Mouse (Mus musculus) R1 (cell line): ENCODE data around the gene Cog1.

ENCODE experiments used
- DNase-seq: peaks from one replicate; pipeline ENCODE4 v3.0.0-alpha.2; 2018; ENCODE audit warnings: low read depth, low spot score

Gene Cog1

DNA sequence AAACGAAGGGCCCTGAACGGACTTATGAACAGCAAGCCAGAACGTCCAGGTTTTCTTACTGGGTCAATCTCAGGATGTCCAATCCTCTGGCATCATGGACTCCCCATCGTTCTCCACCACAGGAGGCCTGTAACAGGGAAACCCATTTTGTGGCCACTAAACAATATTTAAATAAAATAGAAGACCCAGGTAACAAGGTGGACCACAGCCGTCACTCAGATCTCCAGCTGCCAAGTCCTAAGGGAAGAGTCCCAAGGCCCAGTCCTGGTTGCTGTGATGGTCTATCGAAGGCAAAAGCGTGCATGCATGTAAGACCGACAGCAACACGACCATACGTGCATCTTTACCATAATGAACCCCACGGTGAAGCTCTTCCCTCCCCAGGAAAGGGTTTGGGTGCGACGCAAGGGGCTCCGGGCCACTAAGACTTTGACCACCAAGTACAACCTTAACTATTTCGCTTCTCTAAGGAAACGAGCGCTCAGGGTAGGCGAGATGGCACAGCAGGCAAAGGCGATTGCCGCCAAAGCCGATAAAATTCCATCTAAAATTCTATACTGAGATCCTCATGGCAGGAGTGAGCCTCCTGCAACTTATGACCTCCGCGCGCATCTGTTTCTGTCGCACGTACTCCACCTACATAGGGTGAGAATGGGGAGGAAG is at the start of gene Cog1:
Gene Cog1, plus strand, starts transcription at position 480 of the 663 bp plus-strand sequence.
- DNase-seq: no peak

DNA sequence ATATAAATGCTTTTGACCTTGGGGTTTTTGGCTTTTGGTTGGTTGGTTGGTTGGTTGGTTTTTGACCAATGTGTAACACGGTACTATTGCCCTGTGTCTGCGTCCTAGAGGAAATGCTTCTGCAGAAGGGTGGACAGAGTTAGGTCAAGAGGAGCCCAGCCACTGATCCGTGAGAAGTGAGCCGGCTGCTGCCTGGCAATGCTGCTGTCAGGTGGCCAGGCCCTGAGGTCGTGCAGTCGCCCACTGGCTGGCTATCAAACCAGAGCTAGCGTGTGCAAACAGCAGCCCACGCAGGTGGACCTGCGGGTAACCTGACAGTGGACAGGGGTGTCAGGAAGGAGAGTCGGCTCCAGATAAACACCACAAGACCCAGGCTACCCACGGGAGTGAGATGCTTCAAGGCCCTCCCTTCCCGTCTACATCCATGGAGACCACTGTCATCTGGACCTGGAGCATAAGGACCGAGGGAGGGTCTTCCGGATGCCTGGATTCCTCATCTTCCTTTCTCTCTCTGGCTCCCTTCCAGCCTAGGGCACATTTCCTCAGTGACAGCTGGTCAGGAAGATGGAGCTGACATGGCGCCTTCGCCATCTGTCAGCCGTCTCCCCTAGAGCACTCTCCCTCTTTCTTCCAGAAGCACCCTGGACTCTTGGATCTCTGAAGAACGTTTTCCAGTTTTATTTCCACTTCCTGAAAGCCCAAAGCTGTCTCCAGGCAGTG is 48.3 kb upstream of the Cog1 start:
- no peak for DNase-seq

GRCm38 (mm10) chr11:113601616-113602343 is 47.2 kb upstream of the Cog1 start:
- DNase-seq: no peak

DNA sequence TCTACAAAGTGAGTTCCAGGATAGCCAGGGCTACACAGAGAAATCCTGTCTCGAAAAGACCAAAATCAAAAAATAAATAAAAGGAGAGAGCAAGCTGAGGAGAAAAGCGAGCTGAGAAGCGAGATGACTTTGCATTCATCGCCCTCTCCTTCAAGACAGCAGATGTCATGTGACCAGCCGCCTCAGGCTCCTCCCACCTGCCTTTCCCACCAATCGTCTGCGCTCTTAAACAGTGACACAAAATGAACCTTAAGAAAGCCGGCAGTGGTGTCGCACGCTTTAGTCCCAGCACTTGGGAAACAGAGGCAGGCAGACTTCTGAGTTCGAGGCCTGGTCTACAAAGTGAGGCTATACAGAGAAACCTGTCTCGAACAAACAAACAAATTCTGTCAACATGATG is 41.4 kb upstream of the Cog1 start:
- peak; percentile 81 for DNase-seq

DNA sequence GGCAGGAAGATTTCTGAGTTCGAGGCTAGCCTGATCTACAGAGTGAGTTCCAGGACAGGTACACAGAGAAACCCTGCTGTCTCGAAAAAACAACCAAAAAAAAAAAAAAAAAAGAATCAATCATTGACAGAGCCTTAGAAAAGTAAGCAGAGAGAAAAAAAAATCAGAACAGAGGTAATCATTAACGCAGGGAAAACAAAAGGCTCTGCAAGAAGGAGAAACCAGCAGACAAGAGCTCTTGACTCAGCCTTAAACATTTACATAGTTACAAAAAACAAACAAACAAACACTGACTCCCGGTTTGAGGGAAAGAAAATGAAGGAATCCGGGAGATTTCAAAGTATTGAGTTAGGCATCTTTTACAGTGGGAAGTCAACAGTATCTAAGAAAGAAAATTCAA is 39.4 kb upstream of the Cog1 start:
- DNase-seq: no peak

DNA sequence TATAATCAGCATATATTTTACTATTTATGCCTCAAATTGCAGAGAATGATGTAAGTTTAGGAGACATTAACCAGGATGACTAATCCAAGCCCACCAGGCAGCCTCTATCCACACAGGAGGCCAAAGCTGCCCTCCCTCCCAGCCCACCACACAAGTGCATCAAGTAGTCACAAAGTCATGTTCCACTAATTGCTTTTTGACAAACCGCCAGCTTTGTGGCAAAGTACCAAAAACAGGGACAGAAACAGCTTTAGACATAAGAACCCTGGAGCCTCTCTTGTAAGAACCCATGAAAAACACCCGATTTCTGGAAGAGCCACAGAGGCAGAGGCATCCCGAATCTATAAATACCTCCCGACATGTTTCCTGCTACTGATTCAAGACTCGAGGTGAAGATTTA is 38.7 kb upstream of the Cog1 start:
- DNase-seq: no peak

GRCm38 (mm10) chr11:113611112-113611646 is 37.8 kb upstream of the Cog1 start:
- no peak for DNase-seq

GRCm38 (mm10) chr11:113611664-113612611 is 37.0 kb upstream of the Cog1 start:
- peak; percentile 80 for DNase-seq

DNA sequence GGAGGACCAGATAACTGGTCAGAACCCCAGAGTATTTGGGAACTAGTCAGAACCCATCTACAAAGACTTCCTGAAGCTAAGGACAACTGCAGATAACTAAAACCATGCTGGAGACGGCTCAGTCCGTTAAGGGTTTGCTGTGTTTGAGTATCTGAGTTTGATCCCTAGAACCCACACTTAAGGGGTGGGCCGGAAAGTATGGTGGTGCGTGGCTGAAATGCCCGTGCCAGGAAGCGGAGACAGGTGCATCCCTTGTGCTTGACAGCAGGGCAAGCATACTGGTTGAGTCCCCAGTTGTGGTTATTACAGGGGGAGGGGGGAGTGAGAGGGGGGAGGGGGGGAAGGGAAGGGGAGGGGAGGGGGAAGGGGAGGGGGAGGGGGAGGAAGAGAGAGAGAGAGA is 34.5 kb upstream of the Cog1 start:
- DNase-seq: no peak

- peak; percentile 86 for DNase-seq
These were observed 31.6 kb upstream of the Cog1 start for GRCm38 (mm10) chr11:113617132-113617911.

- no peak for DNase-seq
These were observed 30.7 kb upstream of the Cog1 start for GRCm38 (mm10) chr11:113618303-113618671.

GRCm38 (mm10) chr11:113618672-113619419 is 30.1 kb upstream of the Cog1 start, which contains the start of gene Sstr2:
TSS of gene Sstr2 (plus strand) at chr11:113619342.
- DNase-seq: peak; percentile 71

DNA sequence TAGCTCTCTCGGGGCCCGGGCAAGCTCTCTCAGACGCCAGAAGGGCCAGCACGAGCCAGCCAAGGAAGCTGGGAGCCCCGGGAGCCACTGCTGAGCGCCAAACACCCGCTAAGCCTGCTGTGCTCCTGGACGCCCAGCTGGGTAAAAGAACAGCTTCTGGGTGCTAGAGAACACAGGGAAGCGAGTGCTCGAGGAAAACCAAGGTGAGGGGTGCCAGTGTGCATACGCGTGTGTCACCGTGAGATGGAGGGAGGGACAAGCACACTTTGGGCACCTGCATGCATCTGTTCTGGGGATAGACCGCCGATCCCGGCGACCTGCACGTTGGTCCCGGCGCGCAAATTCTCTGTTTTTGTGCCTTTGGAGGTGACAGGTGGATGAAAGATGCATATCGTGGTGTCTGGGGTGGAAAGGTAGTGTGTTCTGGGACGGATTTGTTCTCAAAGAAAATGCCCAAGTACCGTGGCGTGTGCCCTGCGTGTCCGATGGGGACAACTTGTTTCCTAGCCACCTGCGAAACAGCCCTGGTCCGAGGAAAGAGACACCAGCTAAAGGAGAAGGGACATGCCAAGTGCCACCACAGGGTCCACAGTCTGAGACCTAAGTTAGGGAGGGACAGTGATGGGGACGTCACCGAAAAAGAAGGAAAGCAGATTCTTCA is 29.4 kb upstream of the Cog1 start:
- peak; percentile 35 for DNase-seq

- no peak for DNase-seq
These were observed 28.0 kb upstream of the Cog1 start for GRCm38 (mm10) chr11:113621001-113621400.

DNA sequence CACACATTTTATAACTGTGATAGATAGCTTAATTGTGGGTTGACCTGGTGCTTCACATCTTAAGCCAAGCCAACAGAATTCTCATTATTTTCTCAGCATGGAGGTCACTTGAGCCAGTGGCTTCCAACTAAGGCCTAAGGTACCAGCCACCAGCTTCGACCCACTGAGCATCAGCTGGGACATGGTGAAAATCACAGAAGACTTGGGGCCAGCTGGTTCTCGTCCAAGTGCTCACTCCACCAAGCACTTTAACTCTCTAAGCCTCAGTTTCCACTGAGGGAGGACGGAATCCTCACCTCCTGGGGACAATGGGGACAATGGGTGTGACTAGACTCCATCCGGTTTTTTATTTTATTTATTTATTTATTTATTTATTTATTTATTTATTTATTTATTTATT is 26.9 kb upstream of the Cog1 start:
- no peak for DNase-seq

- DNase-seq: no peak
These were observed 23.5 kb upstream of the Cog1 start for GRCm38 (mm10) chr11:113625437-113625836.

DNA sequence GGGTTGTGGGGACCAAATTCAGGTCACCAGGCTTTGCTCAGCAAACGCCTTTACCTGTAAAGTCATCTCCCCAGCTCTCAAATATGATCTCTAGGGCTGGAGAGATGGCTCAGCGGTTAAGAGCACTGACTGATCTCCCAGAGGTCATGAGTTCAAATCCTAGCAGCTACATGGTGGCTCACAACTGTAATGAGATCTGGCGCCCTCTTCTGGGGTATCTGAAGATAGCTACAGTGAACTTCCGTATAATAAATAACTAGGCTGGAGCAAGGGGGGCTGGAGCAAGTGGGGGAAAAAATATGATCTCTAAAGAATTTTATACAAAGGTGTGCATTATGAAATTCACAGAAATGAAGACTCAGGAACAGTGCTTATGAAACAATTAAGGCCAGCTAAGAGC is 21.2 kb upstream of the Cog1 start:
- DNase-seq: peak; percentile 32

GRCm38 (mm10) chr11:113630642-113631041 is 18.3 kb upstream of the Cog1 start:
- DNase-seq: peak; percentile 41

- DNase-seq: no peak
These were observed 17.7 kb upstream of the Cog1 start for GRCm38 (mm10) chr11:113631302-113631701.
